Mouse (Mus musculus) left cerebral cortex, postnatal 25 days (tissue): ENCODE data around the gene Lgmn. TPM values are rescaled to one million over a fixed set of nuclear protein-coding genes. Genes with fewer than 3 reads are reported as not detected.
A peak's percentile ranks its signal among the peaks of the same experiment; 100 is the strongest.

Source experiments
- DNase-seq, 2 experiments: peaks; one replicate each; pipeline ENCODE4 v3.0.0; 2022; ENCODE audit warnings: low spot score in 2 of 2, mixed read lengths in 1 of 2
- intact Hi-C: fragments of 180-260 bp; cut with DNase I; formaldehyde crosslinking; loops from one replicate; pipeline ENCODE4 v1.15.1; 2025
- total RNA-seq, 2 experiments: library from RNA; stranded (reverse); gene quantifications; 2 replicates each; pipeline ENCODE4 v1.2.3; 2021

Gene Lgmn
- total RNA-seq, 2 experiments from 2014 or later, result 106 to 109 TPM

- intact Hi-C loops, result loop anchor here (10.0 kb wide), 1 partner anchor 319 kb away; no protein-coding TSS in a partner anchor
- DNase-seq, result no peak
Measured at GRCm38 (mm10) chr12:102395998-102396991, 43.3 kb downstream of the Lgmn start.

- DNase-seq, result no peak
- intact Hi-C loops, result loop anchor here (10.0 kb wide), 1 partner anchor 319 kb away; no protein-coding TSS in a partner anchor
Measured at GRCm38 (mm10) chr12:102395537-102395936, 44.1 kb downstream of the Lgmn start.

GRCm38 (mm10) chr12:102394496-102394895, 45.1 kb downstream of the Lgmn start:
- intact Hi-C loops, result loop anchor here (10.0 kb wide), 1 partner anchor 320 kb away; no protein-coding TSS in a partner anchor
- DNase-seq, result no peak

- DNase-seq, result no peak
- intact Hi-C loops, result loop anchor here (1.0 to 10.0 kb wide), 2 partner anchors 69 to 323 kb away; no protein-coding TSS in a partner anchor
Measured at GRCm38 (mm10) chr12:102391982-102392381, 47.6 kb downstream of the Lgmn start.

GRCm38 (mm10) chr12:102391109-102391508, 48.5 kb downstream of the Lgmn start:
- intact Hi-C loops, result loop anchor here (1.0 to 10.0 kb wide), 2 partner anchors 70 to 324 kb away; no protein-coding TSS in a partner anchor
- no peak for DNase-seq

- DNase-seq, result peak in 1 of 2 experiments; percentile 44
Measured at GRCm38 (mm10) chr12:102390042-102390441, 49.6 kb downstream of the Lgmn start.

GRCm38 (mm10) chr12:102387219-102387917, 52.2 kb downstream of the Lgmn start:
- DNase-seq, result peak; percentile 88 to 92
- intact Hi-C loops, result loop anchor here (5.0 kb wide), 2 partner anchors 205 to 385 kb away; no protein-coding TSS in a partner anchor

More at GRCm38 (mm10) chr12:102390042-102390441, 49.6 kb downstream of the Lgmn start:
- intact Hi-C loops, result loop anchor here (10.0 kb wide), 1 partner anchor 325 kb away; no protein-coding TSS in a partner anchor

- intact Hi-C loops, result loop anchor here (1.0 to 5.0 kb wide), 4 partner anchors 123 to 400 kb away; no protein-coding TSS in a partner anchor
- DNase-seq, result peak; percentile 47 to 51
Measured at GRCm38 (mm10) chr12:102384819-102385218, 54.8 kb downstream of the Lgmn start.

GRCm38 (mm10) chr12:102383288-102383687, 56.3 kb downstream of the Lgmn start:
- no peak for DNase-seq
- intact Hi-C loops, result loop anchor here (5.0 kb wide), 1 partner anchor 121 kb away; no protein-coding TSS in a partner anchor

GRCm38 (mm10) chr12:102382180-102382579, 57.4 kb downstream of the Lgmn start:
- DNase-seq, result no peak
- intact Hi-C loops, result loop anchor here (5.0 kb wide), 1 partner anchor 120 kb away; no protein-coding TSS in a partner anchor

- intact Hi-C loops, result no loop called here
- DNase-seq, result no peak
Measured at GRCm38 (mm10) chr12:102372322-102372721, 67.3 kb downstream of the Lgmn start.

- no peak for DNase-seq
- intact Hi-C loops, result no loop called here
Measured at GRCm38 (mm10) chr12:102370931-102371500, 68.6 kb downstream of the Lgmn start.

GRCm38 (mm10) chr12:102369488-102370235, 70.0 kb downstream of the Lgmn start:
- intact Hi-C loops, result no loop called here
- no peak for DNase-seq

- DNase-seq, result no peak
- intact Hi-C loops, result no loop called here
Measured at GRCm38 (mm10) chr12:102368556-102368955, 71.1 kb downstream of the Lgmn start.

GRCm38 (mm10) chr12:102368066-102368465, 71.5 kb downstream of the Lgmn start:
- intact Hi-C loops, result no loop called here
- no peak for DNase-seq

GRCm38 (mm10) chr12:102367075-102367474, 72.5 kb downstream of the Lgmn start:
- DNase-seq, result no peak
- intact Hi-C loops, result no loop called here

- intact Hi-C loops, result no loop called here
- DNase-seq, result no peak
Measured at GRCm38 (mm10) chr12:102366126-102366816, 73.3 kb downstream of the Lgmn start.

GRCm38 (mm10) chr12:102365016-102365415, 74.6 kb downstream of the Lgmn start:
- intact Hi-C loops, result no loop called here
- no peak for DNase-seq
